In genomic region chr6:86210017-86210408, GRCm38 (mm10) we compare ENCODE assay signal across 10 mouse cellular contexts. TPM values are rescaled to one million over a fixed set of nuclear protein-coding genes. Genes with fewer than 3 reads are reported as not detected.
A peak's percentile ranks its signal among the peaks of the same experiment; 100 is the strongest.
DNase-seq lines count a peak whose midpoint lies in the region; ATAC-seq lines count a peak whose summit lies in the region.
"Had no signal": no experiment of that assay in that cellular context is flagged by ENCODE, and none has a peak within 500 bp of the region (broad histone marks: within the 10 kb centered on the region; RNA-seq: fewer than 3 reads in every experiment).

No protein-coding gene starts in this region.

- 24% methylated on average over 6 of the region's 6 CpGs for WGBS in kidney, embryonic 15.5 days
- WGBS in embryonic facial prominence, embryonic 12.5 days: 40% methylated on average over 6 of the region's 6 CpGs
- WGBS in limb, embryonic 13.5 days: 55% methylated on average over 6 of the region's 6 CpGs

- no peaks in the 10 kb centered on the region for H3K36me3 ChIP-seq in kidney, embryonic 15.5 days
- no peaks in the 10 kb centered on the region for H3K36me3 ChIP-seq in embryonic facial prominence, embryonic 12.5 days
- H3K36me3 ChIP-seq in limb, embryonic 13.5 days: no peaks in the 10 kb centered on the region

- H3K4me1 ChIP-seq in kidney, embryonic 15.5 days: peaks cover 45% of the 10 kb centered on the region
- peaks cover 14% of the 10 kb centered on the region; the same call in 1 of the 2 replicates for H3K4me1 ChIP-seq in embryonic facial prominence, embryonic 12.5 days
- peaks cover 10% of the 10 kb centered on the region for H3K4me1 ChIP-seq in limb, embryonic 13.5 days

- peak overlapping the region; percentile 21; the same call in 1 of the 2 replicates for H3K4me3 ChIP-seq in kidney, embryonic 15.5 days (replicated peaks)
- H3K4me3 ChIP-seq in embryonic facial prominence, embryonic 12.5 days: no peak overlapping the region
- H3K4me3 ChIP-seq in limb, embryonic 13.5 days: peak overlapping the region; percentile 6; the same call in 1 of the 2 replicates
- H3K4me3 ChIP-seq: megakaryocyte, embryonic 14.5 days had no signal

- H3K4me2 ChIP-seq in kidney, embryonic 15.5 days: peak overlapping the region; percentile 57
- peak overlapping the region; percentile 30 for H3K4me2 ChIP-seq in embryonic facial prominence, embryonic 12.5 days (replicated peaks)
- H3K4me2 ChIP-seq in limb, embryonic 13.5 days (replicated peaks): peak overlapping the region; percentile 42

- H3K9ac ChIP-seq in kidney, embryonic 15.5 days: no peak overlapping the region
- H3K9ac ChIP-seq in embryonic facial prominence, embryonic 12.5 days: no peak overlapping the region
- no peak overlapping the region for H3K9ac ChIP-seq in limb, embryonic 13.5 days

- DNase-seq in kidney, postnatal 10 days: no peak
- peak; percentile 34 for DNase-seq in brain, adult 2 months (ENCODE audit: low read depth, low spot score)
- no peak for DNase-seq in gastrocnemius, postnatal 25 days
- no peak for DNase-seq in gastrocnemius, adult 18-20 months (ENCODE audit: low spot score)
- DNase-seq: cerebellum, postnatal 10 days had no signal

- H3K27me3 ChIP-seq in kidney, embryonic 15.5 days: no peaks in the 10 kb centered on the region
- no peaks in the 10 kb centered on the region for H3K27me3 ChIP-seq in embryonic facial prominence, embryonic 12.5 days
- H3K27me3 ChIP-seq in limb, embryonic 13.5 days: no peaks in the 10 kb centered on the region

- peak overlapping the region; percentile 87 for H3K27ac ChIP-seq in kidney, embryonic 15.5 days
- no peak overlapping the region for H3K27ac ChIP-seq in embryonic facial prominence, embryonic 12.5 days
- H3K27ac ChIP-seq in limb, embryonic 13.5 days: no peak overlapping the region

- ATAC-seq in kidney, embryonic 15.5 days (replicated peaks; ENCODE audit: low FRiP score): peak; percentile 19
- no peak for ATAC-seq in embryonic facial prominence, embryonic 12.5 days (ENCODE audit: insufficient number of reproducible peaks, insufficient read depth, low FRiP score, low TSS enrichment)
- no peak for ATAC-seq in limb, embryonic 13.5 days (ENCODE audit: low FRiP score, low read depth)
- no peak for ATAC-seq in cerebellum, adult (ENCODE audit: insufficient number of reproducible peaks, low FRiP score, low TSS enrichment)

- no peaks in the 10 kb centered on the region for H3K9me3 ChIP-seq in kidney, embryonic 15.5 days (replicated peaks)
- no peaks in the 10 kb centered on the region for H3K9me3 ChIP-seq in embryonic facial prominence, embryonic 12.5 days
- no peaks in the 10 kb centered on the region for H3K9me3 ChIP-seq in limb, embryonic 13.5 days

RNA-seq across cellular contexts. Expression of gene Tgfa, which starts 15.0 kb away (rescaled TPM):
- 7.2 and 8.7 TPM in 2 replicates for polyA plus RNA-seq in kidney, embryonic 15.5 days (2015; fragmentation: Nextera tagmentation; extraction: Ambion mirVana)
- 3.1 and 3.6 TPM in 2 replicates for polyA plus RNA-seq in embryonic facial prominence, embryonic 12.5 days (2016; fragmentation: Nextera tagmentation; extraction: Ambion mirVana)
- polyA plus RNA-seq in limb, embryonic 13.5 days (2015; fragmentation: Nextera tagmentation; extraction: Ambion mirVana): 2.5 and 2.7 TPM in 2 replicates
- total RNA-seq in gastrocnemius, postnatal 25 days (2021): under 1 TPM; 0.15 to 0.35 TPM
- under 1 TPM; 0.27 to 0.36 TPM for total RNA-seq in gastrocnemius, adult 18-20 months (2021)
